Mouse (Mus musculus) lung, postnatal 0 days (tissue): ENCODE data around the gene Gm20388.

Source experiments
- CTCF ChIP-seq: IDR thresholded peaks from 2 replicates; pipeline ENCODE4 v1.5.1; 2016; ENCODE audit warnings: antibody characterized with exemption, mild to moderate bottlenecking
- EP300 ChIP-seq: IDR thresholded peaks from 2 replicates; pipeline ENCODE4 v1.6.1; 2016; ENCODE audit warnings: antibody characterized with exemption, mild to moderate bottlenecking, control low read depth

DNA sequence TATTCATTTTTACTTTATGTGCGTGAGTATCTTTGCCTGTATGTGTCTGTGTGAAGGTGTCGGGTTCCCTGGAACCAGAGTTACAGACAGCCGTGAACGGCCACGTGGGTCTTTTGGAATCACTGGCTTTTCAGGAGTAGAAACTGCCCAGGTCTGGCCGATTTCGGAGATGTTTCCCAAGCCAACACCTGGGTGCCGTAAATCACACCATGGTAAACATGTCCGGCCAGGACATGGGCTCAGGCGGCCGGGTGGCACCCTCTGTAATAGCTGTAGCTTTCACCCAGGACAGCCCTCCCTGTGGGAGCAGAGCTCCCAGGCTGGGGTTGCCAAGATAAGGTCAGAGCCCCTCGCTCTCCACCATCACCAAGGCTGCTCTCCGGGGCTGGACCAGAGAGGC, 974.2 kb downstream of the Gm20388 start:
- TF ChIP-seq CTCF: no peak
- TF ChIP-seq EP300: no peak
